Mouse (Mus musculus): Measurements from ENCODE around the gene Hrct1. TPM values are rescaled to one million over a fixed set of nuclear protein-coding genes. Genes with fewer than 3 reads are reported as not detected.

Hrct1 gene
- polyA plus RNA-seq (2012; rRNA removed): 16.2 and 23.7 TPM in 2 replicates

DNA sequence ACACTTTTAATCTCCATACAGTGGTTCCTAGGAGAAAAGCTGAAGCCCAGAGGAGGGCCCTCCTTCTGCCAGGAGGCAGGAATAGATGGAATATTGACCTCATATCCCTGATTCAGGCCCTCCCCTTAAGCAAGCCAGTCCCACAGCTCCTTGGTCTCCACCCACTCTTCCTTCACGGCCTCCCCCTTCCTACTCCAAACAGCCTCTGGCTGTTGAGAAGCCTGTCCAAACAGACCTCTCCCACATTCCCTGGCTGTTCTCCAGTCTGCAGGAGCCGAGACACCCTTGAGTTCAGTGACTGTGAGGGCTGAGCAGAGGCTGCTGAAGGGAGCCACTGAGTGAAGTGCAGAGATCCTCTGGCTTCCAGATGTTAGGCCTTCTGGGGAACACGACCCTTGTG, at the start of gene Hrct1:
Hrct1 (plus strand) TSS at position 194 of the 400 bp plus-strand sequence.
- DNase-seq (ENCODE audit: low read depth): no peak

DNA sequence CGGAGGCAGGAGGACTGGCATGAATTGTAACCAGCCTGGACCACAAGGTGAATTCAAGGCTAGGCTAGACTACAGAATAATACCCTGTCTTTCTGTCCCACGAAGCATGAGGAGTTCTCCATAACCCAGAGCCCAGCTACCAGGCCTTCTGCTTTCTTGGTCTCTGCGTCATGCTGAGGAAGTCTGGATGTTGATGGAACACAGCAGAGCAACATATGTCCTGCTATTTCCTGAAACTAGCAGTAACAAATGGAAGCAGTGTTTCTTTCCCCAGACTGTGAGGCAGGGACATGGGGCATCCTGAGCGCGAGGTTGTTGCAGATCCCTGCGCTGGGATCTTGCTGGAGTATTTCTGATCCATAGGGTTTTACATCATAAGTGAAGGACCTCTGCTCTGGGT, 48.4 kb upstream of the Hrct1 start:
- DNase-seq (ENCODE audit: low read depth): no peak

DNA sequence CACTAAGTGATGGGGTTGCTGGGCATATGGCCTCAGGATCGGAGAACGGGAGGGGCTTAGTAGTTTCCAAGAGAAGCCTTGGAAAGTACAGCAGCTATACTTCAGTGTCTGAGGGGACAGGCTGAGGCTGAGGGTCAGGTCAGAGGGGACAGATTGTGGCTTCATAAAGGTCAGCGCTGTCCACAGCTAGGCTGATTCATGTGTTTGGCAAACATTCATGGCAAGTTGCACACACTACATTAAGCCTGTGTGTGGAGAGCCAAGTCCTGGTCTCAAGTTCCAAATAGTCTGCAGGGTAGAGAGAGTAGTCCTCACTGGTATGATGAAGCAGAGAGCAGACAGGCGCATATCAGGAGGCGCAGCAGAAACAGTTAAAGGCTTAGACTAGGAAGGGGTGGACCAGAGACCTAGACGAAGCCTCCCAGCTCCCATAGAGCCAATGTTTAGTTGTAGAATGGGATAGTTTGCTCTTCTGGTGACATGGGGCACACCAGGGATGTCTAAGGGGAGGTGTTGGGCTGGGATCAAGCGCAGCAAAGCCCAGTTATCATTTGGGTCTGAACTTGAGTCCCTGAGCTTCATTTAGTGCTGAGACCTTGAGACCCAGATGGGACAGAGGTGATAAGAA, 47.5 kb upstream of the Hrct1 start:
- DNase-seq (ENCODE audit: low read depth): no peak

DNA sequence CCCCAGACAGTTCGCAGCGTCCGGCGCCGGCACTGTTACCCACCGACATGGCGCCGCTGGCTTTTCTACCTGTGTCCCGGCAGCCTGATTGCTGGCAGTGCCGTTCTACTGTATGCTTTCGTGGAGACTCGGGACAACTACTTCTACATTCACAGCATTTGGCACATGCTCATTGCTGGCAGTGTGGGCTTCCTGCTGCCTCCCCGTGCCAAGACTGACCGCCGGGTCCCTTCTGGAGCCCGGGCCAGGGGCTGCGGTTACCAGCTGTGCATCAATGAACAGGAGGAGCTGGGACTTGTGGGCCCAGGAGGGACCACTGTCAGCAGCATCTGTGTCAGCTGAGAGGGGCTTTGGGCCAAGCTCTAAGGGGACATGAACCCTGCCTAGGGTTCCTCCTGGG, 37.0 kb upstream of the Hrct1 start:
- no peak for DNase-seq (ENCODE audit: low read depth)

DNA sequence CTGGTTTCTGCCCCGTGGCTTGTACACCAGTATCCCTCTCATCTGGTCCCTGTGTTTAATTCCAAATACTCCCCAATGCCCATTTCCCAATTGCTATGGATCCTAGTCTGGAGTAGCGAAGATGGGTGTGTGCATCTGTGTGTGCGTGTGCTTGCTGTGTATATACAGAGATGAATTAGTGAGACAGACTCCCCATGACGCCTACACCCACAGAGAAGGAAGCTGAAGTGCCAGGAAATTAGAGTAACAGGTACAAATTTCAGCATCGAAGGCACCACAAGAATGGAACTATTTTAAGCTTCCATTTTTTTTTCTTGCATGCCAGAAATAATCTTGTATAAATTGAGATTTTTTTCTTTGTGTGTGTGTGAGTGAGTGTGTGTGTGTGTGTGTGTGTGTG, 36.0 kb upstream of the Hrct1 start:
- no peak for DNase-seq (ENCODE audit: low read depth)

DNA sequence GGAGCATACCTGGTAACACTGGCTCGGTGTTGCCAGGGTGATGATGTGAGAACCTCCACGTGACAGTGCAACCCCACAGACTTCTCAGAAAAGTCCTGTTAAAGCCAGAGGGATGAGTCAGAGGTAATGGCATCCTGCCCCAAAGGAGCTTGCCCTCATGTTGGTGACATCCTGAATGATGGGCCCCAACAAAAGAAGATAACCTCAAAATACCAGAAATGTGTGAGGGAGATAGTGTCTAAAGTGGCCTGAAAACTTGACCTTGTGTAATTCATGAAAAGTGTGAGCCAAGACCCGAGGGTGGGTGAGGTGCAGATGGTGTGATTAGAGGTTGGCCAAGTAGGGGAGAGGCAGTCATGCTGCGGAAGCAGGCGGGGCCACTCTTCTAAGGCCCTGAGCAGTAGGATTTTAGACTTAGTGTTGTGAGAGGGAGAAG, 33.2 kb upstream of the Hrct1 start:
- DNase-seq (ENCODE audit: low read depth): no peak

DNA sequence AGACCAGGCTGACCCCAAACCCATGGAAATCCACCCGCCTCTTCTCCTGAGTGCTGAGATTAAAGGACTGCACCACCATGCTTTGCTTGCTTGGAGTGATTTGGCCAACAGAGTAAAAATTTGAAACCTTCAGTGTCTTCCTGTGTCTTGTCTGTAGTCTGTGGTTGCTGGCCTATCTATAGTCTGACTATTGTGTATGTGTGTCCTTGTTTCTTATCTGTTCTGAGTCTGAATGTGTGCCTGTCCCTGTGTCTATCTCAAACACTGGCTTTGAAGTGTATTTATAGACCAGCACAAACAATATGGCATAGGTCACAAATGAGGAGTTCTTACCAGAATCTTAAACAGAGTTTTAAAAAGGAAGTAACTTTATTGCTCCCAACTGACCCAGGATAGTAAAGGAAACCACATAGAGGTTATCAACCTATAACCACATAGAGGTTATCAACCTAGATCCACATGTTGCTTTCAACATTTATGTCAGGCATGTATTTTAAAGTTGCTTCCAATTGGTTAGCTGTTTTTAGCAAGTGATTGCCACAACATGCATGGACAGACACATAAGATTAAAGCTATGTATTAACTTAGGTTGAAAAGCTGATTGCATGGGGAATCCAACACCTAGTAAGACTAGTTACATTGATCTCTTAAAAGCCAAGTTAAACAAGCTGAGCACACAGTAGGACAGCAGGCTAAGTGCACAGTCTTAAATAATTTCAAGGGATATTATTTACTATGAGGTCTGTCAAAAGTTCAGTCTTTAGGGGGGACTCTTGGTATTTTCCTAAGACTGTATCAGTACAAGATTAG, 32.3 kb upstream of the Hrct1 start:
- no peak for DNase-seq (ENCODE audit: low read depth)

DNA sequence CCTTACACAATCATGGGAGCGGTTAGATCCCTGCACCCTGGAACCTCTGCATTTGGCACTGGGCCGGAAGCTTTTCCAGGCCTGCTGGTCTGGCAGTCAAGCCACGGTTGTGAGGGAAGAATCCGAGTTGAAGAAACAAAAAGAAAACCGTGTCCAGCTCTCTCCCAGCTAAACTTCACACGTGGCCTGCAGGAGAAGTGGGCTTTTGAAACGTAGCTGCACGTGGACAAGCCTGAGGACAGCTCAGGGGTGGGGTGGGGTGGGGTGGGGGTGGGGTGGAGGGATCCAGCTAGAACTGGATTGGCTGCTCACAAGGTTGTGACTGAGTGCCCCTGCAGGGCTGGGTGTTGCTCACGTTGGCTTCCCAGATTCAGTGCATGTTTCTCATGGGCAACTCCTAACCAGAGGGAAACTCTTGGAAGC, 31.7 kb upstream of the Hrct1 start:
- no peak for DNase-seq (ENCODE audit: low read depth)

DNA sequence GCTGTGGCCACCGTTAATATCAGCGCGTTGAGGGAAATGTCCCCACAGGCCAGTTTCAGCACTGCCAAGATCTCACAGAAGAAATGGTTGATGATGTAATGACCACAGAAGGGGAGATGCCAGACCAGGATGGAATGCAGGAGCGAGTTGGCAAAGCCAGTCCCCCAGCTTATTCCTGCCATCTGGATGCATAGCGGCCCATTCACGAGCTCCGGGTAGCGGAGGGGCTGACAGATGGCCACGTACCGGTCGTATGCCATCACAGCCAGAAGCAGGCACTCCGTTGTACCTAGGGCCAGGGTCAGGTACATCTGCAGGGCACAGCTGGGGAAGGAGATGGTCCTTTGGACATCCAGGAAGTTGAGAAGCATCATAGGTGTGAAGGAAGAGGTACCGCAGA, 30.4 kb upstream of the Hrct1 start:
- no peak for DNase-seq (ENCODE audit: low read depth)

DNA sequence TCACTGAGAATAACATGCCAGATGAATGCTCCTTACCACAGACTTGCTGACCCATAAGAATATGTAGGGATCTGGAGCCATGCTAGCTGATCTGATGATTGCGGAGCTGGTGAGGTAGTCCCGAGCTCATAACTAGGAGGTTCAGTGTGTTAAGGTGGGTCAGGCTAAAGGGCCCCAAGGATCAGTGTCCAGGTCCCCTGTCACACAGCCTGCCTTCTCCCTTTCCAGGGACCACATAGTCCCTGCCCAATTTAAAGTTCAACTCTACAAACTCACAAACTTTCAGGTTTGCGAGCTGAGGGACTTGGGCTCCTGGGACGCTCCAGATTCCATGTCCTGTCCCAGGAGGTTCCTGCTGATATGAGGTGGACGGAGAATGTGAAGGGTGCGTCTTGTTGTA, 26.3 kb upstream of the Hrct1 start, which contains the start of gene Olfr70:
Olfr70 (minus strand) TSS at position 101 of the 400 bp plus-strand sequence.
- no peak for DNase-seq (ENCODE audit: low read depth)

DNA sequence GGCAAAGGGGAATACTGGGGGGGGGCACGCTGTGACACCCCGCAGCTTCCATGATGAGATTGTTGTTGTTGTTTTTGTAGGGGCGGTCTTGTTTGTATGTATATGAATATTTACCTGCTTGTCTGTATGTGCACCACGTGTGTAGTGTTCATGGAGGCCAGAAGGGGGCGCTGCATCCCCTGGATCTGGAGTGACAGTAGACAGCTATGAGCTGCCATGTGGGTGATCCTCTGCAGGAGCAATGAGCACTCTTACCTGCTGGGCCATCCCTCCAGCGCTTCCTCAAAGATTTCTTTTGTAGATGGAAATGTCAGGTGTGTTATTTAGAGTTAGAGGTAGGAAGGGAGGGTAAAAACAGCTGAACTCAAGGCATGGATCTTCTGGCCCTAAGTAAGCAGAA, 23.5 kb upstream of the Hrct1 start:
- DNase-seq (ENCODE audit: low read depth): no peak

DNA sequence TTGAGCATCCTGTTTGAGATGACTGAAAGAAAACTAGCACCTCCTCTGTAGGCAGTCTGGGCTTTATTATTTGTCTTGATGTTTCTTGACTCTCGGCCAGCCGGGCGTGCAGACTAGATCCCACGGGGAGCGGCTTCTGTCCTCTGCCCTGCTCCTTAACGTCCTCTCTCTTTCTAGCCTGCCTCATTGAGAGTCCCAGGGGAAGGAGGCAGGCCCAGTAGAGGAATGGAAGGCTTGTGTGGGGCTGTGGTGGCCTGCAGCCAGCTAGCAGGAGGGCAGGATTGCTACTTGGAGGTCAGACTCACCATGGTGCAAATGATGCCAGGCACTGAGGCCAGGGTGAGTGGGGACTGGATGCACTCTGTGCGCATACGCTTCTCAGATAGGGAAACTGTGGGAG, 23.1 kb upstream of the Hrct1 start:
- DNase-seq (ENCODE audit: low read depth): no peak

DNA sequence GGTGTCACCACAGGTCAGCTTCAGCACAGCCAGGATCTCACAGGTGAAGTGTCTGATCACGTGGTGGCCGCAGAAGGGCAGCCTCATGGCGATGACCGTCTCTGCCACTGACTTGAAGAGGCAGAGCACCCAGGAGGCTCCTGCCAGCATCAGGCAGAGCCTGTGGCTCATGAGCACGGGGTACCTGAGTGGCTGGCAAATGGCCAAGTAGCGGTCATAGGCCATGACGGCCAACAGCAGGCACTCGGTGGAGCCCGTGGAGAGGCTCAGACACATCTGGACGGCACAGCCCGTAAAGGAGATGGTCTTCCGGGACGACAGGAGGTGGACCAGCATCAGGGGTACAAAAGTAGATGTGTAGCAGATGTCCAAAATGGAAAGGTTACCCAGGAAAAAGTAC, 21.0 kb upstream of the Hrct1 start:
- no peak for DNase-seq (ENCODE audit: low read depth)

DNA sequence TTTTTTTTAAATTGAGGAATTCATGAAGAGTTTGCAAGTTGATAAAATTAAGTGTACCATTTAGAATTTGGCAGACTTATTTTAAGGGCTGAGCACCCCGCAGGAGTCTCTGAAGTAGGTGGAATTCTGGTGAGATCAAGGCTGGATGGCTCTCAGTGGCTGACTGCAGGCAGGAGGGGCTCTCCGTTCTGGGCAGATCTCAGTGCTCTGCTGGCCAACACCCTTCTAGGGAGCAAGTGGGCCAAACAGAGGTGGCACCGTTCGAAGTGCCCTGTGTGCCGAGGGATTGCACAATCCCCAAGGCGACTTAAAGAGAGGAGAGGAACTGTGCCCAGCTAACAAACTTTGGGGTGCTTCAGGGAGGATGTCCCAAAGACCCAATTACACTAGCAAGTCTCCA, 17.1 kb upstream of the Hrct1 start, which contains the start of gene Olfr71:
Olfr71 (minus strand) TSS at position 387 of the 400 bp plus-strand sequence.
- DNase-seq (ENCODE audit: low read depth): no peak

DNA sequence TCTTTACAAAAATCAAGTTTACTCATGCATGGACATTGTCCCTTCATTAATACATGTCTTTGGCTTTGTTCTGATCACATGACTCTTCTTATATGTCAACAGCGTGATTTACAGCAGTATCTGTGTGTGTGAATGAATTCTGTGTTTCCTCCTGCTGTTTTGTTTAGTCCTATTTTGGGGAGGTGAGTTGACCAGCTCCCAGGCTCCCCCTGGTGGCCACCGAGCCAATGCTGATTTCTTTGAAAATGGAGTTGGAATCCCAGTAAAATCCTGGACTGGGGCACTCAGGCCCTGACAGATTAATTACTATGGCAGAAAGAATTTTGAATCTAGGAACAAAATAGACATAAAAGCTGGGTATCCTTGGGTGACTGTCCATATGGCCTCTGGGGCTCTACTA, 15.2 kb upstream of the Hrct1 start:
- DNase-seq (ENCODE audit: low read depth): no peak

DNA sequence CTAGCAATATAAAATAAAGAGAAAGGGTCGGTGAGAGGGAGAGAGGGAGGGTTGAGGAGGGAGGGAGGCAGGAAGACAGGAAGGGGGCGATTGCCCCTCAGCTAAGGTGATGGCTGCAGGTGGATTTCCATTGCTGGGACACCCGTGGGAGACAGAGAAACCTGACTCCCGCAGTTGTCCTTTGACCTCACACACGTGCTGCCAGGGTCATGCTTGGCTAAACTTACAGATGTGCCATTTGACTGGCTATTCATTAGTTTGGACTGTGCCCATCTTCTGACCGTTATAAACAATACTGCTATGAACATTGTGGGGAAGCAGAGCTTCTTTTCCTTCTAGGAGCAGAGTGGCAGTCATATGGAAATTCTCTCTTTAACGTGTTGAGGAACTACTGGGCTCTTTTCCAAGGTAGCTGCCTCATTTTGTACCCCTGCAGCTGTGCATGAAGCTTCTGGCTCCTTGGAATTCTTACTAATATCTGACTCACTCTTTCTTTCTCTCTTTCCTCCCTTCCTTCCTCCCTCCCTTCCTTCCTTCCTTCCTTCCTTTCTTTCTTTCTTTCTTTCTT, 13.3 kb upstream of the Hrct1 start:
- no peak for DNase-seq (ENCODE audit: low read depth)

DNA sequence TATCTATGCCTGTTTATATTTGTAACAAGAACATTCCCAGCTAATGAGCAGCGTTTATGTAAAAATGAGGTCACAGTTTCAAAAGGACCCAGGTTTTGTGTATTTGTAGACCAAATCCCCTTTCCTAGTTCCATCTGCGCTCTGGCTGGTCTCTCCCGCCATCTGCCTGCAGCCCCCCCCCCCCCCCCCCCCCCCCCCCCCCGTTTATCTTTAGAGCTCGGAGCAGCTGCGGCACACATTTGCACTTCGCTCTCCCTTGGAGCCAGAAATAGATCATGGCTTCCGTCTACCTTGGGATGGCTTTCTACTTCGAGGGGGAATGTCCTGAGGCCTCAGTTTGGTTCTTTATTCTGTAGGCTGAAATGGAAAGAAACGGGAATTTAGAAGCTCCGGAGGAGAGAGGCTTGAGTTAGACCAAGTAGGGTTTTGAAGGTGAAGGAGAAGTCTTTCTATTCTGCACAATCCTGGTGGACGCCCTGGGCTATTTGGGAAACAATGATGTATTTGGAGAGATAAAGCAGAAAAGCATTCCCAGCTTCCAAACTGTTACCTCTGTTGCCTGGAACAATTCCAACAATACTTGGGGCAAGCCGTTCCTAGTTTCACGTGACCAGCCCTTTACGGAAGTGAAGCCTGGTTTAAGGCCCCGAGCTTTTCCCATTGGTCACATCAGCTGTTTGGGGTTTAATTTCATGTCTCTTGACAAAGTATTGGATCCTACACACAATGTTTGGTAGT, 6.3 kb upstream of the Hrct1 start:
- no peak for DNase-seq (ENCODE audit: low read depth)

DNA sequence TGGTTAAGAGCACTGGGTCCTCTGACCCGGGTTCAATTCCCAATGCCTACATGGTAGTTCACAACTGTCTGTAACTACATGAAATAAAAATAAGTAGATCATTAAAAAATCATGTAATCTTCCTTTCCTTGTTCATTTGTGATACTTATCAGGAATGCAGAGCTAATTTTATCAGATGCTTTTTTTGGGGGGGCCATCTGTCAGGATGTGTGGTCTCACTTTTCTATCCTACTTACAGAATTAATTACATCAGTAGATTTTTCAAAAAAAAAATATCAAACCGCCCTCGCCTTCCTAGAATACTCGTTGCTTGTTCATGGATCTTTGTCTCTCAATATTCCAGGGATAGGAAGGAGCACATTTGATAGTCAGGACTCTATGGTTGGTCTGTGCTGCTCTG, 4.8 kb upstream of the Hrct1 start:
- no peak for DNase-seq (ENCODE audit: low read depth)

DNA sequence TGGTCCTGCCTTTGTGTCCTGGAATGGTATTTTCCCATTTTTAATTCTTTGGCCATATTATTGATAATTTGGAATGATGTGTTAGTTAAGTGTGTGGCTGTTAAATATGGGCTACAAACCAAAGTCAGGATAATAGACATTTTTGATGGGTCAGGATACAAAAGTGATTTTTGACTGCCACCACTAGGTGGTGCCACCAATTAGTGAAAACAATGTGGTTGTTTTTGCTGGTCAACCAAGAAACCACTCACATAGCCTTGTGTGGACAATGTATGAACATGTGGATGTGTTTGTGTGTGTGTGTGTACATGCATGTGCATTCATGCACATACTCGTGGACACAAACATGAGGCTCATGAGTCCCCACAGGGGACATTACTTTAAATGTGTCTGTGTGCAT, 2.2 kb upstream of the Hrct1 start:
- no peak for DNase-seq (ENCODE audit: low read depth)

DNA sequence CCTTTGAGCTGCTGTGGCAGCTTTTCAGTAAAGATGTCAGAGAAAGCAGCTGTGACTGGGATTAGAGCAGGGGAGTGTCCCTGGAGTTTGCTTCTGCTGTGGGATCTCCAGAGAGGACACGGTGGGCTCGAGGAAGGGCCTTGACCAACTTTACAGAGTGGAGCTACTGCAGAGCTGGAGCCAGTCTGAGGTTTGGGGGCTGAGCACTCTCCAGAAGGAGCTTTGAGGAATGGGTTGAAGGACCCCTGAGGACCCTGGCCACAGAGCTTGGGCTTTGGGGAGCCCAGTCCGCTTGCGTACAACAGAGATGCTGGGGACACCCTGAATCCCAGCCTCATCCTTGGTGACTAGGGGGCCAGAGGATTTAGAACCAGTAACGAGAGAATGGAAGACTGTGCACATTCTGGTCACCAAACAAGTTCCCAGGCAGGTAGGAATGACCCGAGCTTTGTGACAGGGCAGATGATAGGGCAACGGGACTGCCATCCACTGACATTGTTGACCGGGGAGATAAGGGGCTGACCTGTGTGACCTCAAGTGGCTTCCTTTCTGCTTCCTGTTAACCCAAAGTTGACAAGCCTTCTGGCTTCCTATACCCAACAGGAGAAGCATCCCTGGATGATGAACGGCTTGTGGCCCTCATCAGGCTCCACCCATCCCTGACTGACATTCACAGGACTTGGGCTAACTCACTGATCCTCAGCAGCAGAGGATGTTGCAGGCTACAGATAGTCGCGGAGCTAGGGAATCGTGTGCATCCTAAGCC, 577 bp upstream of the Hrct1 start:
- DNase-seq (ENCODE audit: low read depth): no peak

Data from gonadal fat pad, adult 2 months (tissue).